Mouse (Mus musculus) bone marrow macrophage, adult 2 months (primary cell): ENCODE results near the gene Anxa5.

Experiments used
- CTCF ChIP-seq: IDR thresholded peaks from 2 replicates; pipeline ENCODE4 v1.5.1; 2012; ENCODE audit warnings: low read depth, mild to moderate bottlenecking, low read length, moderate library complexity
- POLR2A ChIP-seq: IDR thresholded peaks from 2 replicates; pipeline ENCODE4 v1.6.1; 2012; ENCODE audit warnings: mild to moderate bottlenecking, low read depth, low read length, borderline replicate concordance

GRCm38 (mm10) chr3:36406967-36407366 lies 68.7 kb downstream of the Anxa5 start:
- no peak for TF ChIP-seq POLR2A
- TF ChIP-seq CTCF: no peak
